21 mouse cellular contexts compared by ENCODE assay signal in the genomic region with DNA sequence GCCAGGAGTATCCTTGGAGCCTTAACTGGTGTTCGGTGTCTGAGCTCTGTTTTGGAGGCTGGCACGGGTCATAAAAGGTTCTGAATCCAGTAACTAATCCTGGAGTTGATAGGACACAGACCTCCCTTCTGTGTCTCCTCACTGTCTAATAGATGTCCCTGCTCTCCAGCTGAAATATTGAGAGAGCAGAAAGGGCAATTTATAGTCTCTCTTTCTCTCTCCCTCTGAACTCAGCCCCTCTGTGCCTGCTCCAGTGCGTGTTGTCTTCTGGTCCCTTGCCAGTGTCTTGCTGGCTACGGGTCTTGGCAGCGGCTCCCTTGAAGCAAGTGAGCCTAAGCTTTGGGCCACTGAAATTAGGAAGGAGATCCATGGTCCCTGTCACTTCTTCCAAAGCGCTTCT. TPM values are rescaled to one million over a fixed set of nuclear protein-coding genes. Genes with fewer than 3 reads are reported as not detected.
DNase-seq lines count a peak whose midpoint lies in the region; ATAC-seq and TF ChIP-seq lines count a peak whose summit lies in the region.
"Had no signal": no experiment of that assay in that cellular context is flagged by ENCODE, and none has a peak within 500 bp of the region (broad histone marks: within the 10 kb centered on the region; RNA-seq: fewer than 3 reads in every experiment).

No protein-coding gene starts in this region.

- TF ChIP-seq POLR2A in brain, embryonic 14.5 days (IDR thresholded peaks at IDR 0.05; ENCODE audit: borderline replicate concordance, extremely low read depth, insufficient read depth, insufficient read length, poor library complexity, severe bottlenecking), result no peak

- no peak overlapping the region for H3K27ac ChIP-seq in lung, postnatal 0 days (ENCODE audit: low read length)
- H3K27ac ChIP-seq: forebrain, embryonic 13.5 days; hindbrain, embryonic 14.5 days; midbrain, embryonic 13.5 days; stomach, embryonic 15.5 days had no signal

- H3K9me3 ChIP-seq in lung, postnatal 0 days (ENCODE audit: low read length), result no peaks in the 10 kb centered on the region
- H3K9me3 ChIP-seq: forebrain, embryonic 13.5 days; midbrain, embryonic 13.5 days; stomach, embryonic 15.5 days had no signal

- TF ChIP-seq CTCF in lung, postnatal 0 days (IDR thresholded peaks at IDR 0.05), result no peak
- TF ChIP-seq CTCF in brain, embryonic 14.5 days (IDR thresholded peaks at IDR 0.05; ENCODE audit: borderline replicate concordance, extremely low read depth, insufficient read depth, insufficient read length), result no peak

- no peaks in the 10 kb centered on the region for H3K27me3 ChIP-seq in lung, postnatal 0 days (replicated peaks; ENCODE audit: insufficient read depth, low read length)
- H3K27me3 ChIP-seq: stomach, embryonic 15.5 days had no signal

- DNase-seq in gastrocnemius, postnatal 25 days, result peak; percentile 43
- DNase-seq in gastrocnemius, postnatal 4 days (ENCODE audit: low spot score in 2 of 2), result no peak
- peak; percentile 27 for DNase-seq in lung, postnatal 36 days
- DNase-seq in lung, postnatal 0 days (ENCODE audit: low spot score), result no peak
- peak; percentile 11 for DNase-seq in brain, embryonic 14.5 days (ENCODE audit: low read depth)
- peak; percentile 63 to 73 for DNase-seq in kidney, postnatal 25 days
- DNase-seq in frontal cortex, postnatal 36 days (ENCODE audit: low spot score in 2 of 2), result no peak
- DNase-seq: lung, postnatal 4 days; right cerebral cortex, postnatal 4 days; thymus, postnatal 25 days had no signal

- ATAC-seq in lung, postnatal 0 days, result no peak
- ATAC-seq: activated CD4-positive, CD25-positive, alpha-beta regulatory T cell, adult 4 months; forebrain, embryonic 13.5 days; midbrain, embryonic 13.5 days had no signal

- TF ChIP-seq EP300 in lung, postnatal 0 days (IDR thresholded peaks at IDR 0.05), result no peak

- peaks cover 14% of the 10 kb centered on the region for H3K36me3 ChIP-seq in lung, postnatal 0 days (ENCODE audit: insufficient read depth, low read length)

- H3K4me1 ChIP-seq in lung, postnatal 0 days (ENCODE audit: insufficient read depth, low read depth, low read length), result no peaks in the 10 kb centered on the region

- H3K4me2 ChIP-seq in lung, postnatal 0 days (replicated peaks; ENCODE audit: low read depth, low read length), result no peak overlapping the region
- H3K4me2 ChIP-seq: forebrain, embryonic 13.5 days; hindbrain, embryonic 14.5 days; liver, embryonic 11.5 days; midbrain, embryonic 13.5 days; stomach, embryonic 15.5 days had no signal

- WGBS in lung, postnatal 0 days, result 70% methylated on average over 6 of the region's 6 CpGs

- H3K4me3 ChIP-seq in lung, postnatal 0 days (ENCODE audit: low read depth, low read length), result no peak overlapping the region
- H3K4me3 ChIP-seq: forebrain, embryonic 13.5 days; midbrain, embryonic 13.5 days; stomach, embryonic 15.5 days had no signal

- H3K9ac ChIP-seq in lung, postnatal 0 days (replicated peaks; ENCODE audit: low read depth), result no peak overlapping the region
- H3K9ac ChIP-seq: forebrain, embryonic 13.5 days; hindbrain, embryonic 14.5 days; midbrain, embryonic 13.5 days; stomach, embryonic 15.5 days had no signal

RNA-seq across cellular contexts. Expression of gene Pdp2, which starts 6.4 kb away (rescaled TPM):
- 1 to 10 TPM; 2.8 to 2.9 TPM for total RNA-seq in gastrocnemius, postnatal 25 days (2021)
- total RNA-seq in gastrocnemius, postnatal 4 days (2021), result 1 to 10 TPM; 5.9 to 6.9 TPM
- 5.9 and 6.0 TPM in 2 replicates for polyA plus RNA-seq in lung, postnatal 0 days (2015; fragmentation: Nextera tagmentation; extraction: Ambion mirVana)
- polyA plus RNA-seq in brain, embryonic 14.5 days (2012; rRNA removed), result 6.8 and 9.7 TPM in 2 replicates

RNA-seq across cellular contexts. Expression of gene Cdh16, which starts 26.5 kb away (rescaled TPM):
- not detected for total RNA-seq in gastrocnemius, postnatal 25 days (2021)
- 1 to 10 TPM; 1.9 to 2.4 TPM for total RNA-seq in gastrocnemius, postnatal 4 days (2021)
- 13.8 and 17.2 TPM in 2 replicates for polyA plus RNA-seq in lung, postnatal 0 days (2015; fragmentation: Nextera tagmentation; extraction: Ambion mirVana)
- not detected in 2 replicates for polyA plus RNA-seq in brain, embryonic 14.5 days (2012; rRNA removed)
- total RNA-seq: common myeloid progenitor, adult 5-6 weeks; granulocyte monocyte progenitor cell, adult 5-6 weeks; layer of hippocampus, adult 18-20 months; left cerebral cortex, adult 8-10 months had no signal
- polyA plus RNA-seq: activated CD4-positive, CD25-positive, alpha-beta regulatory T cell, adult 4 months; forebrain, embryonic 13.5 days; hindbrain, embryonic 14.5 days; midbrain, embryonic 13.5 days; neural tube, embryonic 11.5 days had no signal

RNA-seq across cellular contexts. Expression of gene Rrad, which starts 33.5 kb away (rescaled TPM):
- 1 to 10 TPM; 3.8 to 6.2 TPM for total RNA-seq in gastrocnemius, postnatal 25 days (2021)
- total RNA-seq in gastrocnemius, postnatal 4 days (2021), result 10 to 100 TPM; 93.9 to 98.3 TPM
- polyA plus RNA-seq in lung, postnatal 0 days (2015; fragmentation: Nextera tagmentation; extraction: Ambion mirVana), result 19.9 and 22.6 TPM in 2 replicates
- 3.0 and 3.4 TPM in 2 replicates for polyA plus RNA-seq in brain, embryonic 14.5 days (2012; rRNA removed)

RNA-seq across cellular contexts. Expression of gene Ciao2b, which starts 44.1 kb away (rescaled TPM):
- total RNA-seq in gastrocnemius, postnatal 25 days (2021), result 10 to 100 TPM; 27.3 to 33.1 TPM
- 10 to 100 TPM; 51.6 to 58.9 TPM for total RNA-seq in gastrocnemius, postnatal 4 days (2021)
- 70.2 and 72.9 TPM in 2 replicates for polyA plus RNA-seq in lung, postnatal 0 days (2015; fragmentation: Nextera tagmentation; extraction: Ambion mirVana)
- polyA plus RNA-seq in brain, embryonic 14.5 days (2012; rRNA removed), result 83.3 and 119 TPM in 2 replicates

Comparison
In these comparisons a context has a peak if more than half of its experiments do, and no peak if none do; other contexts are left out.
1. DNase-seq: peak in gastrocnemius, postnatal 25 days (single experiment), lung, postnatal 36 days (single experiment), brain, embryonic 14.5 days (single experiment) and kidney, postnatal 25 days (2 of 2); none in gastrocnemius, postnatal 4 days (0 of 2), lung, postnatal 0 days (single experiment) and frontal cortex, postnatal 36 days (0 of 2).
2. RNA of gene Rrad, which starts 33.5 kb away (total RNA-seq): 93.9 to 98.3 TPM in gastrocnemius, postnatal 4 days; 3.8 to 6.2 TPM in gastrocnemius, postnatal 25 days; every median in the first group is over 10 times any median in the second.